Mouse (Mus musculus) heart, embryonic 12.5 days (tissue): ENCODE measurements at regions not wholly inside any gene's neighbourhood (a gene's known extent, or its start where the extent isn't known, plus 50 kb on each side); places are given as distances from the start of the nearest gene placed in this dataset.

ENCODE experiments used
- ATAC-seq: fragments of 200-750 bp; cut with Nextera tagmentation; 2 replicates; pipeline ENCODE4 v1.8.0; 2017; ENCODE audit warnings: moderate TSS enrichment, moderate library complexity; ENCODE audit not compliant: insufficient number of reproducible peaks, low FRiP score
- H3K27ac ChIP-seq: fragments of 300-500 bp; sonication (generic); 2 replicates; pipeline ENCODE4 v1.5.1; 2016; ENCODE audit warnings: mild to moderate bottlenecking, moderate library complexity; ENCODE audit not compliant: poor library complexity, severe bottlenecking
- H3K27me3 ChIP-seq: fragments of 300-500 bp; sonication (generic); replicated peaks from 2 replicates; pipeline ENCODE4 v1.6.1; 2016; ENCODE audit warnings: mild to moderate bottlenecking, moderate library complexity
- H3K36me3 ChIP-seq: fragments of 300-500 bp; sonication (generic); 2 replicates; pipeline ENCODE4 v1.6.1; 2016; ENCODE audit warnings: mild to moderate bottlenecking, moderate library complexity
- H3K4me1 ChIP-seq: fragments of 300-500 bp; sonication (generic); replicated peaks from 2 replicates; pipeline ENCODE4 v1.6.1; 2016; ENCODE audit warnings: mild to moderate bottlenecking
- H3K4me2 ChIP-seq: fragments of 300-500 bp; sonication (generic); 2 replicates; pipeline ENCODE4 v1.6.1; 2016; ENCODE audit warnings: mild to moderate bottlenecking, moderate library complexity
- H3K4me3 ChIP-seq: fragments of 300-500 bp; sonication (generic); 2 replicates; pipeline ENCODE4 v1.5.1; 2016; ENCODE audit warnings: mild to moderate bottlenecking
- H3K9ac ChIP-seq: fragments of 300-500 bp; sonication (generic); 2 replicates; pipeline ENCODE4 v1.6.1; 2016; ENCODE audit warnings: mild to moderate bottlenecking, moderate library complexity
- H3K9me3 ChIP-seq: fragments of 300-500 bp; sonication (generic); replicated peaks from 2 replicates; pipeline ENCODE4 v1.6.1; 2016; ENCODE audit warnings: mild to moderate bottlenecking, moderate library complexity
- WGBS: fragments of 180-500 bp; shearing (Covaris S2); methylation state at CpG from one replicate; pipeline ENCODE4 v1.1.7; 2016; 5-methylcytosine and 5-hydroxymethylcytosine counted together

- H3K4me1 ChIP-seq: peaks cover 4% of the 10 kb centered on the region; the same call in 1 of the 2 replicates
- no peaks in the 10 kb centered on the region for H3K9me3 ChIP-seq
- no peak overlapping the region for H3K4me2 ChIP-seq
- no peak overlapping the region for H3K27ac ChIP-seq
- 86% methylated on average over 4 of the region's 4 CpGs for WGBS
- H3K4me3 ChIP-seq: no peak overlapping the region
- no peaks in the 10 kb centered on the region for H3K27me3 ChIP-seq
- no peak overlapping the region for H3K9ac ChIP-seq
- ATAC-seq: no peak
- H3K36me3 ChIP-seq: no peaks in the 10 kb centered on the region
These were observed 164.8 kb upstream of the Atp1b1 start for GRCm38 (mm10) chr1:164622946-164623345.

GRCm38 (mm10) chr1:164622417-164622816, 164.3 kb upstream of the Atp1b1 start:
- Histone ChIP-seq H3K9me3 (no peaks in the 10 kb centered on the region), H3K27ac (no peak overlapping the region), H3K27me3 (no peaks in the 10 kb centered on the region), H3K4me2 (no peak overlapping the region), H3K36me3 (no peaks in the 10 kb centered on the region), H3K9ac (no peak overlapping the region), H3K4me3 (no peak overlapping the region), H3K4me1 (peaks cover 4% of the 10 kb centered on the region; the same call in 1 of the 2 replicates)
- 92% methylated on average over 3 of the region's 3 CpGs for WGBS
- ATAC-seq: no peak

GRCm38 (mm10) chr1:164620129-164620528, 162.0 kb upstream of the Atp1b1 start:
- no peaks in the 10 kb centered on the region for H3K27me3 ChIP-seq
- H3K9me3 ChIP-seq: no peaks in the 10 kb centered on the region
- no peak overlapping the region for H3K27ac ChIP-seq
- peaks cover 4% of the 10 kb centered on the region; the same call in 1 of the 2 replicates for H3K4me1 ChIP-seq
- 83% methylated on average over 1 of the region's 1 CpGs for WGBS
- H3K9ac ChIP-seq: no peak overlapping the region
- H3K4me2 ChIP-seq: no peak overlapping the region
- no peaks in the 10 kb centered on the region for H3K36me3 ChIP-seq
- H3K4me3 ChIP-seq: no peak overlapping the region
- ATAC-seq: no peak

GRCm38 (mm10) chr1:164617871-164618270, 159.7 kb upstream of the Atp1b1 start:
- Histone ChIP-seq H3K27me3 (no peaks in the 10 kb centered on the region), H3K36me3 (no peaks in the 10 kb centered on the region), H3K4me1 (peaks cover 4% of the 10 kb centered on the region; the same call in 1 of the 2 replicates), H3K4me3 (no peak overlapping the region), H3K9me3 (no peaks in the 10 kb centered on the region), H3K9ac (no peak overlapping the region), H3K27ac (no peak overlapping the region), H3K4me2 (no peak overlapping the region)
- no peak for ATAC-seq

GRCm38 (mm10) chr1:164607061-164607460, 148.9 kb upstream of the Atp1b1 start:
- no peak for ATAC-seq
- Histone ChIP-seq H3K4me1 (no peaks in the 10 kb centered on the region), H3K4me2 (no peak overlapping the region), H3K27me3 (no peaks in the 10 kb centered on the region), H3K36me3 (no peaks in the 10 kb centered on the region), H3K9ac (no peak overlapping the region), H3K27ac (no peak overlapping the region), H3K9me3 (peaks cover 2% of the 10 kb centered on the region), H3K4me3 (no peak overlapping the region)
- 84% methylated on average over 5 of the region's 5 CpGs for WGBS

GRCm38 (mm10) chr1:164606141-164606754, 148.1 kb upstream of the Atp1b1 start:
- H3K27ac ChIP-seq: no peak overlapping the region
- ATAC-seq: no peak
- no peak overlapping the region for H3K4me3 ChIP-seq
- H3K4me1 ChIP-seq: no peaks in the 10 kb centered on the region
- no peaks in the 10 kb centered on the region for H3K36me3 ChIP-seq
- peaks cover 2% of the 10 kb centered on the region for H3K9me3 ChIP-seq
- no peak overlapping the region for H3K9ac ChIP-seq
- no peak overlapping the region for H3K4me2 ChIP-seq
- 75% methylated on average over 8 of the region's 8 CpGs for WGBS
- H3K27me3 ChIP-seq: no peaks in the 10 kb centered on the region

- Histone ChIP-seq H3K27ac (no peak overlapping the region), H3K9me3 (peaks cover 2% of the 10 kb centered on the region), H3K9ac (no peak overlapping the region), H3K36me3 (no peaks in the 10 kb centered on the region), H3K4me2 (no peak overlapping the region), H3K4me3 (no peak overlapping the region), H3K4me1 (no peaks in the 10 kb centered on the region), H3K27me3 (no peaks in the 10 kb centered on the region)
- 72% methylated on average over 3 of the region's 3 CpGs for WGBS
- ATAC-seq: no peak
These were observed 145.3 kb upstream of the Atp1b1 start for GRCm38 (mm10) chr1:164603433-164603832.

GRCm38 (mm10) chr1:164602568-164602967, 144.4 kb upstream of the Atp1b1 start:
- Histone ChIP-seq H3K27me3 (no peaks in the 10 kb centered on the region), H3K9ac (no peak overlapping the region), H3K9me3 (peaks cover 2% of the 10 kb centered on the region), H3K4me1 (no peaks in the 10 kb centered on the region), H3K4me2 (no peak overlapping the region), H3K4me3 (no peak overlapping the region), H3K27ac (no peak overlapping the region), H3K36me3 (no peaks in the 10 kb centered on the region)
- ATAC-seq: no peak
- 58% methylated on average over 5 of the region's 5 CpGs for WGBS

GRCm38 (mm10) chr1:164590205-164590613, 132.1 kb upstream of the Atp1b1 start:
- no peak overlapping the region for H3K4me2 ChIP-seq
- ATAC-seq: no peak
- WGBS: 66% methylated on average over 3 of the region's 3 CpGs

GRCm38 (mm10) chr1:164586066-164586989, 128.2 kb upstream of the Atp1b1 start:
- H3K4me2 ChIP-seq: peak overlapping the region; percentile 5; the same call in 1 of the 2 replicates
- peak overlapping the region; percentile 28; the same call in 1 of the 2 replicates for H3K27ac ChIP-seq
- H3K4me1 ChIP-seq: peaks cover 16% of the 10 kb centered on the region
- H3K9ac ChIP-seq: no peak overlapping the region
- no peak overlapping the region for H3K4me3 ChIP-seq
- no peak for ATAC-seq
- H3K36me3 ChIP-seq: no peaks in the 10 kb centered on the region
- WGBS: 36% methylated on average over 11 of the region's 11 CpGs
- no peaks in the 10 kb centered on the region for H3K9me3 ChIP-seq
- H3K27me3 ChIP-seq: no peaks in the 10 kb centered on the region

More at GRCm38 (mm10) chr1:164590205-164590613, 132.1 kb upstream of the Atp1b1 start:
- Histone ChIP-seq H3K4me1 (peaks cover 16% of the 10 kb centered on the region), H3K4me3 (no peak overlapping the region), H3K36me3 (no peaks in the 10 kb centered on the region), H3K9me3 (0 out of 2 replicates have a peak, but pooled peaks cover 2% of the 10 kb centered on the region), H3K27me3 (no peaks in the 10 kb centered on the region), H3K27ac (no peak overlapping the region), H3K9ac (no peak overlapping the region)

- WGBS: 68% methylated on average over 14 of the region's 14 CpGs
- no peak overlapping the region for H3K9ac ChIP-seq
- no peak for ATAC-seq
- H3K4me2 ChIP-seq: no peak overlapping the region
- H3K4me1 ChIP-seq: peaks cover 10% of the 10 kb centered on the region
- H3K27ac ChIP-seq: no peak overlapping the region
- no peaks in the 10 kb centered on the region for H3K27me3 ChIP-seq
- H3K36me3 ChIP-seq: no peaks in the 10 kb centered on the region
- no peaks in the 10 kb centered on the region for H3K9me3 ChIP-seq
- no peak overlapping the region for H3K4me3 ChIP-seq
These were observed 118.8 kb upstream of the Atp1b1 start for GRCm38 (mm10) chr1:164576856-164577489.
